Mouse (Mus musculus) left cerebral cortex, postnatal 4 days (tissue): ENCODE results near the gene Slc46a3. TPM values are rescaled to one million over a fixed set of nuclear protein-coding genes. Genes with fewer than 3 reads are reported as not detected.

Experiments
- DNase-seq: peaks from one replicate; pipeline ENCODE4 v3.0.0-alpha.2; 2022
- intact Hi-C: fragments of 180-260 bp; cut with DNase I; formaldehyde crosslinking; loops from one replicate; pipeline ENCODE4 v1.15.1; 2025
- total RNA-seq, 2 experiments: library from RNA; stranded (reverse); gene quantifications; 2 replicates each; pipeline ENCODE4 v1.2.3; 2021

The Slc46a3 gene
- total RNA-seq, 2 experiments from 2014 or later = 2.4 to 3.6 TPM

DNA sequence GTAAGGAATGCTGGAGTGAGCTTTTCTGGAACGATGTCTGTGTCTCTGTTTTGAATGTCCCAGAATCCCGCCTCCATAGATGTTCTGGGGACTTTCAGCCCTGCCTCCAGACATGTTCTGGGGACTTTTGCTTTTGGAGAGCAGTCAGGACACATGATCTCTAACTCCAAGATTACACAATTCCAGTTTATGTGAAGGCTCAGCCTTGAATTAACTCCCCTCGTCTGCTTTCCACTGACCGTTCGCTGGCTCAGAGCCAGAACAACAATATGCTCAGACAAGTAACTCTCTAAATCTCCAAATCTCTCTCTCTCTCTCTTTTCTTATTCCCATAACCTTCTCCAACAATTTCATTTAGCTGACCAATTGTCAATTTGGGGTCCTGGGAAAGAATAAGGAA lies 47.3 kb downstream of the Slc46a3 start:
- no peak for DNase-seq
- intact Hi-C loops = loop anchor here (10.0 kb wide), 4 partner anchors 123 to 523 kb away; partner anchors contain the start of genes Flt1, Flt3 and Urad

DNA sequence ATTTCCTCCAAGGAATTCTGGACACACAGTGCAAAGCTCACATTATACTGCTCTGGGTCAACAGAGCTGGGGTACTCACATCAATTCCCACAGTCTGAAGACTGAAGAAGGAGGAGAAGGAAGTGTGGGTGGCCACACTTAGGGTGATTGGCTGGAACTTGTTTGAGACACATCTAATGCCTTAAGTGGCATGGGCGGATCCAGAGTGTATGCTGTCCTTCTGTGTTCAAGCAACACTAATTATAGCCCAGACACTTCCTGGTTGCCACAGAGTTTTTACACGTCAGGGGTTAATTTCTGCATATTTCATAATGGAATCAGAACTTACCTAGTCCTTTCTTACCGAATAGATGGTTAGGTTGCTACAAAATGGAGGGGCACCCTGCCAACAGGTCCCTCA lies 49.3 kb downstream of the Slc46a3 start:
- intact Hi-C loops = loop anchor here (10.0 kb wide), 4 partner anchors 121 to 521 kb away; partner anchors contain the start of genes Flt1, Flt3 and Urad
- no peak for DNase-seq

DNA sequence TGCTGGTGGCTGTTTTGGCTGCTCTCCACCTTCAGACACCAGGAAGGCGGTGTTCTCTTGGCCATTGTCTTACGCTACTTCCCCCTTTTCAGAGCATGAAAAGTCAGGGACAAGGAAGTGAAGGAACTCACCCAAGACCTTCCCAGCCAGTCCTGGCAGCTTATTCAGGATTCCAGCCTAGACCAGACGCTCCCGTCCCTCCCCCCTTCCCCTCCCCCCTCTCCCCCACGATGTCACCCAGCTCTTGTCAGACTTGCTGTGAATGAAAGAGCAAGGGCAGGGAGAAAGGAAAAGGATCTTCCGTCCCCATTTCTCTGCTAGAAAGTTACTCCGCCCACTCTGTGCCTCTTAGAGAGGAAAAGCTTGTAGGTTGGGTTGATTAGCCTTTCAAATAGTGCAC lies 51.3 kb downstream of the Slc46a3 start:
- DNase-seq = no peak
- intact Hi-C loops = loop anchor here (10.0 kb wide), 4 partner anchors 119 to 519 kb away; partner anchors contain the start of genes Flt1, Flt3 and Urad

DNA sequence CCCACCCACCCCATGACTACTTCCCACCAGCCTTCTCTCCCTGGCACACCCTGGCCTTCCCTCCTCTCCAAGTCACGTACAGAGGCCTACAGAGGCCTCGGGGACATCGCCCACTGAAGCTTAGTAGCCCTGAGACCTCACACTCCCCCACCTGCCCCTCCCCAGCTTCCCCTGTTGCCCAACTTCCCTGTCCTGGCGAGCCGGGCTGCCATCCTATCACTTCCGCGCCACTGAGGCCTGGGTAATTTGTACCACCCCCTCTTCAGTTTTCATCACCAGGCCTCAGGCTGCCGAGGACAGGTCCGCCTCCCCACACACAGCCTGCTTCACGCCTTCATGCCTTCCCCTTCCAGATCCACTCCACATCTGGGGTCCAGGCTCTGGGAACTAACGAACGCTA lies 55.2 kb downstream of the Slc46a3 start:
- intact Hi-C loops = no loop called here

DNA sequence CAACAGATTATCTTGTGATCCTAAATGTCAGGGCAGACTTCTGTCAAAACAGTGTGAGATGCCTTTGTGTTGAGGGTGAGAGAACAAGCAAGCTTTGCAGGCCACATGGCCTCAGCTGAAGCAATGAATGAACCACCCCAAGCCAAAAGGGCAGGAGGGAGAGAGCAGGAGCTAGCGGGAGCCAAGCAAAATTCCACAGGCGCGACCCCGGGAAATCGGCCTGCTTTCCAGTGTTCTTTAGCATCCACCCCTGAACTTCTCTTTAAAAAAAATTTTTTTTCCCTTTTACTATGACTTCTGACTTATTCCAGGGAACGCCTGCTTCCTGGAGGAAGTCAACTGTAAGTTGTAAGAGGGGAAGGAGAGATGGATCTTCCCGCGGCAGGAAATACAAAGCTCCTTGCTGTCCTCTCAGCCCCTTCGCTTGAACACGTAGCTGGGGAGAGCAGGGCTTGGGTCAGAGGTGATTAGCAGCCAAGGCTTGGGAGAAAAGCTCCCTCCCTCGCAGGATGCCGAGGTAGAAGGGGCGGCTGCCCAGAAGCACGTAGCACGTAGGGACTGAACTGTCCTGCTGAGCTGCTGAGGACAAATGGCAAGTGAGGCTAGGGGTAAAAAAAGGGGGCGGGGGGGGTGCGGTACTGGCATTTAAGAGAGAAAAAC lies 59.6 kb downstream of the Slc46a3 start:
- no peak for DNase-seq
- intact Hi-C loops = no loop called here

More for the DNA sequence above, 55.2 kb downstream of the Slc46a3 start:
- no peak for DNase-seq

DNA sequence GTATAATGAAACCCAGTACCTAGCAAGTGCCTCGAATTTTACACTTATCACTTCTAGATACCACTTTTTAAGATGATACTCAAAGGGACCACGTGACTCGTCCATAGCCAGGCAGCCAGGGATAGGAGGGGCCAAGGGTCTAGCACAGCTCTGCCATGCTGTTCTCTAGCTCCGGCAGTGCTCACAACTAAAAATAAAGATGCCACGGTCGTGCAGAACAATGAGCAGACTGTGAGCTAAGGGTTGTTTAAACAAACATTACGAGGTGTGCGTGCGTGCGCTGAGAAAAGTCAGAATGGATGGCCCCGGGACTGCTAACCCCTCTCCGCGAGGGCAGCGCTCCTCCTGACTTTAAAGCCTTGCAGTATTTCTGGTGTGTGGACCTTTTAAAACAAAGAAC lies 61.8 kb downstream of the Slc46a3 start:
- no peak for DNase-seq
- intact Hi-C loops = no loop called here

DNA sequence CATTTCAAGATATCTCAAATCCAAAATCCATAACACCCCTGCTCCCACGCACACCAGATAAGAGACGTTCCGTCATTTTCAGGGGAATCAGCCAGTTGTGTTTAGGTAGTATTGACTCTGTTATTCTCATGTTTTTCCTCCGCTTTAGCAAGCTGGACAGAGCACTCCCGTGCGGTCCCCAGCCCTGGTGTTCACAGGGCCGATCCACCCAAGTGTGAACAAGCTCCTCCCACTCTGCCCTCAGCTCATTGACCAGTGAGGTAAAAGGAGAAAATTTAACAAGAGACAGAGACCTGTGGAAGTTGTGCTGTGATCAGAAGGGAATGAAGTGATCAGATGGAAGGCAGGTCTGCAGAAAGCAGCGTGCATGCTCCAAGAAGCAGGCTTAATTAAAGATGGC lies 65.8 kb downstream of the Slc46a3 start:
- no peak for DNase-seq
- intact Hi-C loops = no loop called here

Other genes starting within 250 kb of the Slc46a3 start
- gene Flt1, start 168.8 kb downstream of the Slc46a3 start, total RNA-seq = 10 to 100 TPM; 15.1 to 17.6 TPM
- 100 to 1,000 TPM; 143 to 160 TPM for gene Pomp, start 34.4 kb downstream of the Slc46a3 start, total RNA-seq
- 10 to 100 TPM; 54.7 to 57.7 TPM for gene Mtus2, start 62.5 kb upstream of the Slc46a3 start, total RNA-seq